Mouse (Mus musculus): ENCODE data around the gene C130050O18Rik. TPM values are rescaled to one million over a fixed set of nuclear protein-coding genes. Genes with fewer than 3 reads are reported as not detected.

C130050O18Rik gene
- polyA plus RNA-seq, 1 experiment from 2014 or later = 0.17 TPM

DNA sequence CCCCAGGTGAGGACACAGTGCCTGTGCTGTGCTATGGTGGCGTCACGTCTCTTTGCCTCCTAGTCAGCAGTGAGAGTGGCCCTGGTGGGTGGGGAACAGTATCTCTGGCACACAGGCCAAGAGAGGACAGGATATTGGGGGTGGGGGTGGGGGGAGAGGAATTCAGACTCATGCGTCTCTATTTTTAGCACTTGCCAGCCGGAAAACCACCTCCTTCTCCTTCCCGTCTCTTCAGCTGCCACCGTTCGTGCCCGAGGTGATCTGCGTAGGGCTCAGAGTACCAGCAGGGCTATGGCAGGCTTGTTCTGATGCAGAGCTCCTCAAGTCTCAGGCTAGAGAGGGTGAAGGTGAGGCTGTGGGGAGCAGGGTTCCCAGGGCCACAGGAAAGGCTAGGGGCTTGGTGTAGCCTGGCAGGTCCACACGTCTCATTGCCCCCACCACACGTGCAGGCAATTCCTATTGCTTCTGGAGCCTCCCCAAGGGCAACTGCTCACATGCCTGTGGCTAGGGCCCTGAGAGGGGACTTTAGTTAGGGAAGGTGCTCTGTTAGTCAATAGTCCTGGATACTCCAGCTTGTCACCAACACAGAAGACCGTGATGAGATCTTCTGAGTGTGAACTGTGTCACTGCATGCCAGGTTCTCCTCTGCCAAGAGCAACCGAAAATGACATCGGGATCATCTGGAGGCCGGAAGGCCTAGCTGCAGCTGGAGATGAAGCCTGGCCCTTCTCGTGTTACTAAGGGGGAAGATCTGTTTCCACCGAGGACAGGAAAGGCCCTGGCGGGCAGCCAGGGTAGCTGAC, 27.4 kb upstream of the C130050O18Rik start, which contains the start of gene Gpr146:
TSS of gene Gpr146 (plus strand) at position 230 of the 803 bp plus-strand sequence.
- no peak within 1 kb of the TSS for H3K9ac ChIP-seq (replicated peaks; ENCODE audit: low read depth, low read length)
- no peak within 1 kb of the TSS; the same call in 1 of the 2 replicates for H3K27ac ChIP-seq (ENCODE audit: low read depth, low read length)
- no peaks in the 10 kb centered on the region for H3K27me3 ChIP-seq (ENCODE audit: control insufficient read depth, insufficient read depth, low read length)
- H3K4me3 ChIP-seq (ENCODE audit: low read depth, low read length) = no peak within 1 kb of the TSS
- H3K4me2 ChIP-seq (ENCODE audit: low read depth, low read length) = no peak within 1 kb of the TSS
- ATAC-seq (ENCODE audit: low read depth) = no peak
- no peaks in the 10 kb centered on the region for H3K36me3 ChIP-seq (ENCODE audit: control insufficient read depth, insufficient read depth, low read length)
- H3K9me3 ChIP-seq (ENCODE audit: control insufficient read depth, low read length) = no peaks in the 10 kb centered on the region
- WGBS = 82% methylated on average over 18 of the region's 18 CpGs
- H3K4me1 ChIP-seq (ENCODE audit: control insufficient read depth, insufficient read depth, low read length) = peaks cover 10% of the 10 kb centered on the region; the same call in 1 of the 2 replicates

DNA sequence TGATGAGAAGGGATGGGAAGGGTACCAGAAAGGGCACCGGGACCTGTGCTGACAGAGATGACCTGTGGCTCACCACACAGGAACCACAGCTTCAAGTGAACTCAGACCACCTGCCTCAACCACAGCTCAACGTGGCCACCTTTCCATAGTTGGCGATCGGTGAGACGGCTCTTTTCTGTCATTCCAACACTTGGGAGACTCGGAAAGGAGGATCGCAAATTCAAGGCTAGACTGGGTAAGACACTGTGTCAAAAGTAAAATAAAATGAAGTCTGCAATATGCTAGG, 26.9 kb upstream of the C130050O18Rik start:
- no peak overlapping the region for H3K9ac ChIP-seq (replicated peaks; ENCODE audit: low read depth, low read length)

DNA sequence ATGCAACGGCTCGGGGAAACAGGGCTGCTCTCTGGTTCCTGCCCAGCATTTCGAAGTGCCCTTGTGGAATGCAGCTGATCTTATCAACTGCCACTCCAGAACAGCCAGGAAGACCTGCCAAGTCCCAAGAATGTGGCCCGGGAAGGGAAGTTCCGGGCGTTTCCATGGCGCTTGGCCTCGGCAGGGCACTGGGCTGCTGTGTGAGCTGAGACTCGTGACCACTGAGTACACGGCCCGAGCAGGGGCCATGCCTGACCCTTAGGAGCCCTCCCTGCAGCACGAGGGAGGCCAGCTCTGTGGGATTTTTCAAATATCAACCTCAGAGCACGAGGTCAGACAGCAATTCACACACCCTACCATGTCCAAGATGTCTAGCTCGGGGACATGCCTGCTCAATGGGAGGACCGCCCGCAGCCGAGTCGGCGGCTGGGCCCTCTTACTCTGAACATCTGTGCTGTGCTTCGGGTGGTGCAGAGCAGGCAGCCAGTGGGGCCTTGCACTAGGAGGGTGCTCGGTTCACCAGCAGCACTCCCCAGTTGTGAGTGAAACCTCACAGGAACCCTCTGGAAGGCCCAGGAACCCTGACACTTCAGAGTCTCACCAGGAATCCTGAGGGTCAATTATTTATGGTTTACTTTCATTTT, 26.0 kb upstream of the C130050O18Rik start:
- Histone ChIP-seq H3K27ac (ENCODE audit: low read depth, low read length) (no peak overlapping the region; the same call in 1 of the 2 replicates), H3K27me3 (ENCODE audit: control insufficient read depth, insufficient read depth, low read length) (no peaks in the 10 kb centered on the region), H3K9ac (replicated peaks; ENCODE audit: low read depth, low read length) (no peak overlapping the region), H3K4me1 (ENCODE audit: control insufficient read depth, insufficient read depth, low read length) (peaks cover 8% of the 10 kb centered on the region; the same call in 1 of the 2 replicates), H3K4me2 (ENCODE audit: low read depth, low read length) (no peak overlapping the region), H3K36me3 (ENCODE audit: control insufficient read depth, insufficient read depth, low read length) (no peaks in the 10 kb centered on the region), H3K9me3 (ENCODE audit: control insufficient read depth, low read length) (no peaks in the 10 kb centered on the region), H3K4me3 (ENCODE audit: low read depth, low read length) (no peak overlapping the region)
- WGBS = 54% methylated on average over 21 of the region's 21 CpGs
- no peak for ATAC-seq (ENCODE audit: low read depth)

More for the DNA sequence above, 26.9 kb upstream of the C130050O18Rik start:
- Histone ChIP-seq H3K4me2 (ENCODE audit: low read depth, low read length) (no peak overlapping the region), H3K9me3 (ENCODE audit: control insufficient read depth, low read length) (no peaks in the 10 kb centered on the region), H3K27ac (ENCODE audit: low read depth, low read length) (no peak overlapping the region), H3K36me3 (ENCODE audit: control insufficient read depth, insufficient read depth, low read length) (no peaks in the 10 kb centered on the region), H3K4me1 (ENCODE audit: control insufficient read depth, insufficient read depth, low read length) (peaks cover 8% of the 10 kb centered on the region; the same call in 1 of the 2 replicates), H3K4me3 (ENCODE audit: low read depth, low read length) (no peak overlapping the region), H3K27me3 (ENCODE audit: control insufficient read depth, insufficient read depth, low read length) (no peaks in the 10 kb centered on the region)
- 92% methylated on average over 7 of the region's 7 CpGs for WGBS
- no peak for ATAC-seq (ENCODE audit: low read depth)

- WGBS = 24% methylated on average over 8 of the region's 8 CpGs
- Histone ChIP-seq H3K9me3 (ENCODE audit: control insufficient read depth, low read length) (no peaks in the 10 kb centered on the region), H3K4me2 (ENCODE audit: low read depth, low read length) (peak overlapping the region; percentile 91), H3K27ac (ENCODE audit: low read depth, low read length) (0 out of 2 replicates have a peak overlapping the region, but pooled peaks have one; percentile 25), H3K27me3 (ENCODE audit: control insufficient read depth, insufficient read depth, low read length) (no peaks in the 10 kb centered on the region), H3K9ac (replicated peaks; ENCODE audit: low read depth, low read length) (peak overlapping the region; percentile 67; the same call in 1 of the 2 replicates), H3K4me1 (ENCODE audit: control insufficient read depth, insufficient read depth, low read length) (peaks cover 8% of the 10 kb centered on the region; the same call in 1 of the 2 replicates), H3K4me3 (ENCODE audit: low read depth, low read length) (peak overlapping the region; percentile 55), H3K36me3 (ENCODE audit: control insufficient read depth, insufficient read depth, low read length) (no peaks in the 10 kb centered on the region)
- ATAC-seq (ENCODE audit: low read depth) = peak; percentile 53; the same call in 1 of the 2 replicates
These were observed 25.2 kb upstream of the C130050O18Rik start for GRCm38 (mm10) chr5:139379771-139380384.

DNA sequence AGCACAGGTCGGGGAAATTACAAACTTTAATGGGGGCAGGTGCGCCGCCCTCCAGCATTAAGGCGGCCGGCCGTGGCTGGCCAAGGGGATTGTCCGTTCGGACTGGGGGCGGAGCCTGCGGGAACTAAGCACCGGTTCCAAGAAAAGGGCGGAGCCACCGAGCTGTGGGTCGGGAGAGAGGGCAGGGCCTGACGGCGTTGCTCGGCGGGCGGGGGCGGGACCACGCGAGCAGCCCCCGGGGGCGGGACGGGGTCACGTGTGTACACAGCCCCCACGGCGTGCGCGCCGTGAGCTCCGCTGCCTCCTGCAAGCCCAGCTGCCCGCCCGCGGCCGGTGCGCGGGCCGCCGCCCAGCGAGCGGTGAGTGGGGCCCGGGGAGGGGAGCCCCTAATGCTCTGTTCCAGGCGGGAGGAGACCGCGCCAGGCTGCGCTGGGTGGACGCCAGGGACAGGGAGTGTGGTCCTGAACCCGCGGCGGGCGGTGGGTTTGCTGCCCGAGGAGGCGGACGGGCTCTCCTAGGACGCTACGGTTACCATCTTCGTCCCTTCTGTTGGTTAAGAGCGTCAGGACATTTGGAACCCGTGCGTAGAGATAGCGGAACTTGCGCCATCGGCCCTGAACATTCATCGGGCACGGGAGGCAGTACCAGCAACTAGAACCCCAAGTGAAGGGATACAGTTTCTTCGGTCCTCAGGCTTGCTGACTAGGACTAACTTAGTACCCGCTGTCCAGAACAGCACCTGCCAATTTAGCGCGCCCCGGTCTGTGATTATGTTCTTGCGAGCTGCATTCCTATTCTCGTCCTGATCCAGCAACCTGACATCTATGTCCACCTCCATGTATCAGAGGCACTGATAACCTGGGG, 24.5 kb upstream of the C130050O18Rik start:
- Histone ChIP-seq H3K9ac (replicated peaks; ENCODE audit: low read depth, low read length) (peak overlapping the region; percentile 67), H3K27me3 (ENCODE audit: control insufficient read depth, insufficient read depth, low read length) (no peaks in the 10 kb centered on the region), H3K27ac (ENCODE audit: low read depth, low read length) (peak overlapping the region; percentile 25), H3K4me3 (ENCODE audit: low read depth, low read length) (peak overlapping the region; percentile 55), H3K36me3 (ENCODE audit: control insufficient read depth, insufficient read depth, low read length) (no peaks in the 10 kb centered on the region), H3K4me2 (ENCODE audit: low read depth, low read length) (peak overlapping the region; percentile 91), H3K9me3 (ENCODE audit: control insufficient read depth, low read length) (no peaks in the 10 kb centered on the region), H3K4me1 (ENCODE audit: control insufficient read depth, insufficient read depth, low read length) (peaks cover 8% of the 10 kb centered on the region; the same call in 1 of the 2 replicates)
- ATAC-seq (ENCODE audit: low read depth) = peak; percentile 68
- WGBS = 2% methylated on average over 49 of the region's 73 CpGs

DNA sequence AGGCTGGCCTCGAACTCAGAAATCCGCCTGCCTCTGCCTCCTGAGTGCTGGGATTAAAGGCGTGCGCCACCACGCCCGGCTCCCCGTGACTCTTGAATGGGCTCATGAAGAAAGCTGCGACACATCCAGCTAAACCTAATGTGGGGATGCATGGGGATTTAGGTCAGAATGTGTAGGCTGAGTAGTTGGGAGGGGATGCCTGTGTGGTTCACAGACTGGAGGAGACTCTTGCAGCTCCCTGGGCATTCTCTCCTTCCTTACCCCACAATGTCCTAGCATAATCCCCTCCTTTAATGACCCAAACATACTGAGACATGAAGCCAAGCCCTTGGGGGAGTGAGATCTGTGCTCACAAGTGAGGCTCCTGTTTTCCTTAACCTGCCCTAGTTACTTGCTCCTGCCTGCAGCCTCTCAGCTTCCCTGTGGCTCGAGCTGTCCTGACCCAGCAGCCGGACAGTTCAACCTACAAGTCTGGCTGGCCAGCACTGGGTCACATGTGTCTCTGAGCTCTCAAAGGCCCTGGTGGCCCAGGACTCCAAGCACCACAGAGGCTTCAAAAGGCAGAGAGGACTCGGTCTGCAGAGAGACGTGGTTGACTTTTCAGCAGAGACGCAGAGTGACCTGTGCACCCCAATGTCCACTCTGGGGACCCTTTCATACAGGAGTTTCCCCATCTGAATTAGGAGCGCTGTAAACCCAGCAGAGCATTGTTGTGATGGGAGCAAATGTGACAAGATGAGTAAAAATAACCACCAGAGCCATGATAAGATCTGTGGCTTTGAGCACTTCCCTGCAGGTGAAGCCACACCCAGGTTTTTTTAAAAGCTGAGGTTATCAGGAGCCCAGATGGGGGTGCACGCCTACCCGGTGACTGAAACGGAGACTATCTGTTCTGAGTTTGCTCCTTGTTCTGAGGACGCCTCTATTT, 23.2 kb upstream of the C130050O18Rik start:
- no peak overlapping the region for H3K27ac ChIP-seq (ENCODE audit: low read depth, low read length)
- H3K4me1 ChIP-seq (ENCODE audit: control insufficient read depth, insufficient read depth, low read length) = peaks cover 8% of the 10 kb centered on the region; the same call in 1 of the 2 replicates
- H3K27me3 ChIP-seq (ENCODE audit: control insufficient read depth, insufficient read depth, low read length) = no peaks in the 10 kb centered on the region
- no peaks in the 10 kb centered on the region for H3K9me3 ChIP-seq (ENCODE audit: control insufficient read depth, low read length)
- WGBS = 88% methylated on average over 17 of the region's 18 CpGs
- no peak overlapping the region for H3K4me3 ChIP-seq (ENCODE audit: low read depth, low read length)
- H3K4me2 ChIP-seq (ENCODE audit: low read depth, low read length) = no peak overlapping the region
- no peak overlapping the region for H3K9ac ChIP-seq (replicated peaks; ENCODE audit: low read depth, low read length)
- ATAC-seq (ENCODE audit: low read depth) = no peak
- no peaks in the 10 kb centered on the region for H3K36me3 ChIP-seq (ENCODE audit: control insufficient read depth, insufficient read depth, low read length)

DNA sequence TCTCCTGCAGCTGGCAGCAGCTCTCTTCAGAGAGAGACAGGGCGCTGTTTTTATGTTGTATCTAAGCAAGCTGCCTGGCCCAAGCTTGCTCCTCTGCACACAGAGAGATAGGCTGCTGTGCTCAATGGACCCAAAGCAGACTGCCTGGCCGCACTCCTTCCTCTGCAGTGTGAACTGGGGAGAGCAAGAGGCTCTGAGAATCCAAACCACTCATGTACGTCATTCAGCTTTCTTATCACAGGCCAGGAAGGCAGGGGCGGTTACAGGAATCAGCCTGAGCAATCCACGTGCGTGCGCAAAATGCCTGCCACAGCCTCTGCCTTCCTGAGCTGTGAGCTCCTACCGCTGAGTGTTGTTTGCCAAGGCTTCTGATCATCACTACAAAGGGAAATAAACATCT, 22.3 kb upstream of the C130050O18Rik start:
- Histone ChIP-seq H3K4me2 (ENCODE audit: low read depth, low read length) (no peak overlapping the region), H3K27ac (ENCODE audit: low read depth, low read length) (peak overlapping the region; percentile 45), H3K36me3 (ENCODE audit: control insufficient read depth, insufficient read depth, low read length) (no peaks in the 10 kb centered on the region), H3K9me3 (ENCODE audit: control insufficient read depth, low read length) (no peaks in the 10 kb centered on the region), H3K27me3 (ENCODE audit: control insufficient read depth, insufficient read depth, low read length) (no peaks in the 10 kb centered on the region), H3K4me1 (ENCODE audit: control insufficient read depth, insufficient read depth, low read length) (peaks cover 9% of the 10 kb centered on the region), H3K9ac (replicated peaks; ENCODE audit: low read depth, low read length) (0 out of 2 replicates have a peak overlapping the region, but pooled peaks have one; percentile 13), H3K4me3 (ENCODE audit: low read depth, low read length) (no peak overlapping the region)
- WGBS = 62% methylated on average over 8 of the region's 8 CpGs
- no peak for ATAC-seq (ENCODE audit: low read depth)
